Comparison of ENCODE assay signal across 8 mouse cellular contexts in genomic region chr8:4258233-4258632, GRCm38 (mm10). TPM values are rescaled to one million over a fixed set of nuclear protein-coding genes. Genes with fewer than 3 reads are reported as not detected.
DNase-seq lines count a peak whose midpoint lies in the region; ATAC-seq lines count a peak whose summit lies in the region.

No protein-coding gene starts in this region.

- DNase-seq in ZHBTc4 (ENCODE audit: low read depth, low spot score), result peak; percentile 91
- DNase-seq in cerebellum, postnatal 14 days, result peak; percentile 85 to 90
- peak; percentile 80 to 85 for DNase-seq in frontal cortex, postnatal 14 days (ENCODE audit: low spot score in 2 of 2)
- peak; percentile 77 to 86 for DNase-seq in left cerebral cortex, postnatal 25 days (ENCODE audit: low spot score in 2 of 2)
- DNase-seq in right cerebral cortex, postnatal 10 days (ENCODE audit: low spot score in 2 of 2), result peak; percentile 91 to 92
- DNase-seq in urinary bladder, postnatal 4 days (ENCODE audit: low spot score in 2 of 2), result peak; percentile 70 to 86

- peaks cover 31% of the 10 kb centered on the region for H3K4me1 ChIP-seq in hindbrain, embryonic 16.5 days (ENCODE audit: control insufficient read depth, insufficient read depth, low read depth, low read length)

- peak overlapping the region; percentile 59 for H3K4me2 ChIP-seq in hindbrain, embryonic 16.5 days (ENCODE audit: low read length)

- H3K27me3 ChIP-seq in hindbrain, embryonic 16.5 days (replicated peaks; ENCODE audit: control insufficient read depth, insufficient read depth, low read length), result no peaks in the 10 kb centered on the region

- H3K9ac ChIP-seq in hindbrain, embryonic 16.5 days (ENCODE audit: low read depth, low read length), result peak overlapping the region; percentile 88

- peak overlapping the region; percentile 75 for H3K4me3 ChIP-seq in hindbrain, embryonic 16.5 days (ENCODE audit: low read length)

- H3K36me3 ChIP-seq in hindbrain, embryonic 16.5 days (ENCODE audit: control insufficient read depth, insufficient read depth, low read length), result peaks cover 34% of the 10 kb centered on the region

- H3K27ac ChIP-seq in hindbrain, embryonic 16.5 days (ENCODE audit: low read depth, low read length), result peak overlapping the region; percentile 97

- intact Hi-C loops in left cerebral cortex, postnatal 25 days (cut with DNase I), result loop anchor here (5.0 kb wide), 2 partner anchors 41 to 419 kb away; partner anchors contain the start of gene Prr36

- ATAC-seq in hindbrain, embryonic 16.5 days, result peak; percentile 52
- peak; percentile 72 for ATAC-seq in megakaryocyte-erythroid progenitor cell, adult 5-6 weeks (replicated peaks; ENCODE audit: low FRiP score, low TSS enrichment, poor library complexity, severe bottlenecking)

- no peaks in the 10 kb centered on the region for H3K9me3 ChIP-seq in hindbrain, embryonic 16.5 days (ENCODE audit: control insufficient read depth, low read length)

- 3% methylated on average over 34 of the region's 35 CpGs for WGBS in hindbrain, embryonic 16.5 days

RNA-seq across cellular contexts. Expression of gene Ctxn1, which starts 0.8 kb away (rescaled TPM):
- polyA plus RNA-seq in hindbrain, embryonic 16.5 days (2015; fragmentation: Nextera tagmentation; extraction: Ambion mirVana), result 278 and 289 TPM in 2 replicates
- total RNA-seq in left cerebral cortex, postnatal 25 days (2021), result 100 to 1,000 TPM; 607 to 649 TPM
- 0.63 TPM in 1 of 2 replicates, not detected in the other for total RNA-seq in megakaryocyte-erythroid progenitor cell, adult 5-6 weeks (2014; fragmentation: Nextera tagmentation)
- total RNA-seq in megakaryocyte-erythroid progenitor cell, adult 5-6 weeks (2017), result not detected in 2 replicates

RNA-seq across cellular contexts. Expression of gene Snapc2, which starts 5.4 kb away (rescaled TPM):
- polyA plus RNA-seq in hindbrain, embryonic 16.5 days (2015; fragmentation: Nextera tagmentation; extraction: Ambion mirVana), result 71.6 and 72.2 TPM in 2 replicates
- 10 to 100 TPM; 32.4 to 33.2 TPM for total RNA-seq in left cerebral cortex, postnatal 25 days (2021)
- 15.4 and 23.7 TPM in 2 replicates for total RNA-seq in megakaryocyte-erythroid progenitor cell, adult 5-6 weeks (2014; fragmentation: Nextera tagmentation)
- 14.0 and 19.6 TPM in 2 replicates for total RNA-seq in megakaryocyte-erythroid progenitor cell, adult 5-6 weeks (2017)

RNA-seq across cellular contexts. Expression of gene Tgfbr3l, which starts 10.2 kb away (rescaled TPM):
- polyA plus RNA-seq in hindbrain, embryonic 16.5 days (2015; fragmentation: Nextera tagmentation; extraction: Ambion mirVana), result 2.8 and 3.7 TPM in 2 replicates
- 1 to 10 TPM; 6.4 to 7.8 TPM for total RNA-seq in left cerebral cortex, postnatal 25 days (2021)
- total RNA-seq in megakaryocyte-erythroid progenitor cell, adult 5-6 weeks (2014; fragmentation: Nextera tagmentation), result 9.2 and 16.7 TPM in 2 replicates
- 0.61 and 4.1 TPM in 2 replicates for total RNA-seq in megakaryocyte-erythroid progenitor cell, adult 5-6 weeks (2017)

RNA-seq across cellular contexts. Expression of gene Timm44, which starts 17.5 kb away (rescaled TPM):
- polyA plus RNA-seq in hindbrain, embryonic 16.5 days (2015; fragmentation: Nextera tagmentation; extraction: Ambion mirVana), result 43.6 and 51.9 TPM in 2 replicates
- 10 to 100 TPM; 60.4 to 66.8 TPM for total RNA-seq in left cerebral cortex, postnatal 25 days (2021)
- total RNA-seq in megakaryocyte-erythroid progenitor cell, adult 5-6 weeks (2014; fragmentation: Nextera tagmentation), result 72.7 and 139 TPM in 2 replicates
- total RNA-seq in megakaryocyte-erythroid progenitor cell, adult 5-6 weeks (2017), result 155 and 191 TPM in 2 replicates

RNA-seq across cellular contexts. Expression of gene Gm49320, which starts 19.6 kb away (rescaled TPM):
- polyA plus RNA-seq in hindbrain, embryonic 16.5 days (2015; fragmentation: Nextera tagmentation; extraction: Ambion mirVana), result 0.59 and 0.71 TPM in 2 replicates
- under 1 TPM; 0.23 to 0.57 TPM for total RNA-seq in left cerebral cortex, postnatal 25 days (2021)
- total RNA-seq in megakaryocyte-erythroid progenitor cell, adult 5-6 weeks (2014; fragmentation: Nextera tagmentation), result 0.90 TPM in 1 of 2 replicates, not detected in the other
- 0.75 TPM in 1 of 2 replicates, not detected in the other for total RNA-seq in megakaryocyte-erythroid progenitor cell, adult 5-6 weeks (2017)

Comparison
In these comparisons a context has a peak if more than half of its experiments do, and no peak if none do; other contexts are left out.
1. Peak in every context shown above with its lines: DNase-seq, ATAC-seq, H3K4me3 ChIP-seq and H3K27ac ChIP-seq.
2. RNA of gene Ctxn1, which starts 0.8 kb away (total RNA-seq): 607 to 649 TPM in left cerebral cortex, postnatal 25 days; 0.63 TPM in megakaryocyte-erythroid progenitor cell, adult 5-6 weeks; every median in the first group is over 100 times any median in the second.